Mouse (Mus musculus) G1E (cell line): ENCODE measurements around the gene Map3k12.

Experiments used
- CTCF ChIP-seq: IDR thresholded peaks from 2 replicates; pipeline ENCODE4 v1.5.1; 2012; ENCODE audit warnings: low read depth, low read length, inconsistent platforms, mixed read lengths
- GATA1 ChIP-seq: IDR thresholded peaks from 2 replicates; pipeline ENCODE4 v1.6.1; 2012; ENCODE audit warnings: borderline replicate concordance, low read length, inconsistent platforms, mixed read lengths
- POLR2AphosphoS5 ChIP-seq: IDR thresholded peaks from 2 replicates; pipeline ENCODE4 v1.6.1; 2012; ENCODE audit warnings: low read depth, low read length, inconsistent platforms; ENCODE audit not compliant: insufficient replicate concordance
- TAL1 ChIP-seq: conservative IDR thresholded peaks from 2 replicates; pipeline ENCODE4 v1.6.1; 2012; ENCODE audit warnings: low read depth, low read length, inconsistent platforms, mixed read lengths

DNA sequence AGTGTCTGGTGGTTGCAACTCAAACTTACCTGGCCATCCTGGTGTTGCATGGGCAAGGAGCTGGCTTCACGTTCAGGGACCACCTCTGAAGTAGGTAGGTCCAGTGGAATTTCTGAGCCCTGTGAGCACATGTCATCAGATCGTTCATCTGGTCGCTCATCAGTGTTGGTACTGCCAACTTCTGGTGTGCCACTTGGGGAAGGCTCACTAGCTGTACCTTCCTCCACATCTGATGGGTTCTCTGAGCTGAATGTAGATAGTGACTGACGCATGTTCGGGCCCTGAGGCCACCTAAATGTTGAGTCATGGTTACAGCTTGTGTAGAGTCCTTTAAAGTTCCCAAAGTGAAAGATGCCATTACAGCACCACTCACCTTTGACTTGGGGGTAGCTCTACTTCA, 16.4 kb downstream of the Map3k12 start:
- TF ChIP-seq POLR2AphosphoS5 (no peak), CTCF (no peak), TAL1 (no peak), GATA1 (no peak)
